Mouse (Mus musculus) MEL (cell line): ENCODE results near the gene Ptk7.

Experiments used
- CTCF ChIP-seq, 3 experiments: IDR thresholded peaks in 2 of 3; conservative IDR thresholded peaks in 1 of 3; 2 replicates each; pipeline ENCODE4 v1.5.1; 2011 to 2012; ENCODE audit warnings: low read length in 3 of 3, low read depth in 2 of 3, mild to moderate bottlenecking in 2 of 3, improper control_type of control experiment in 1 of 3, inconsistent platforms in 1 of 3, mixed read lengths in 1 of 3, moderate library complexity in 1 of 3; ENCODE audit not compliant: control insufficient read depth in 1 of 3, insufficient read depth in 1 of 3, poor library complexity in 1 of 3, severe bottlenecking in 1 of 3
- E2F4 ChIP-seq: IDR thresholded peaks from 2 replicates; pipeline ENCODE4 v1.6.1; 2011; ENCODE audit warnings: low read depth, low read length, improper control_type of control experiment, borderline replicate concordance
- EP300 ChIP-seq, 2 experiments: IDR thresholded peaks; 2 replicates each; pipeline ENCODE4 v1.6.1; 2011; ENCODE audit warnings: improper control_type of control experiment in 2 of 2, low read length in 2 of 2, low read depth in 1 of 2, mild to moderate bottlenecking in 1 of 2
- GATA1 ChIP-seq: IDR thresholded peaks from 2 replicates; pipeline ENCODE4 v1.6.1; 2011; ENCODE audit warnings: low read depth, low read length, improper control_type of control experiment
- JUND ChIP-seq: IDR thresholded peaks from 2 replicates; pipeline ENCODE4 v1.6.1; 2011; ENCODE audit warnings: low read depth, mild to moderate bottlenecking, improper control_type of control experiment, low read length
- MAX ChIP-seq: IDR thresholded peaks from 2 replicates; pipeline ENCODE4 v1.6.1; 2011; ENCODE audit warnings: low read length, improper control_type of control experiment
- MEF2A ChIP-seq: IDR thresholded peaks from 2 replicates; pipeline ENCODE4 v1.6.1; 2014; ENCODE audit warnings: low read depth, mild to moderate bottlenecking, inconsistent platforms, low read length, improper control_type of control experiment; ENCODE audit not compliant: poor library complexity, insufficient replicate concordance, severe bottlenecking; ENCODE audit errors: extremely low read depth
- NELFE ChIP-seq: IDR thresholded peaks from 2 replicates; pipeline ENCODE4 v1.6.1; 2011; ENCODE audit warnings: low read depth, low read length, improper control_type of control experiment
- NRF1 ChIP-seq: IDR thresholded peaks from 2 replicates; pipeline ENCODE4 v1.6.1; 2014; ENCODE audit warnings: low read depth, mild to moderate bottlenecking, inconsistent platforms, low read length, improper control_type of control experiment, moderate library complexity; ENCODE audit not compliant: poor library complexity, insufficient read depth, severe bottlenecking
- POLR2A ChIP-seq, 2 experiments: IDR thresholded peaks; 2 replicates each; pipeline ENCODE4 v1.6.1; 2011 to 2012; ENCODE audit warnings: low read length in 2 of 2, mild to moderate bottlenecking in 2 of 2, control low read depth in 1 of 2, improper control_type of control experiment in 1 of 2, low read depth in 1 of 2, moderate library complexity in 1 of 2; ENCODE audit not compliant: control insufficient read depth in 1 of 2, insufficient read depth in 1 of 2, poor library complexity in 1 of 2
- RAD21 ChIP-seq: IDR thresholded peaks from 2 replicates; pipeline ENCODE4 v1.6.1; 2011; ENCODE audit warnings: mild to moderate bottlenecking, low read depth, low read length, improper control_type of control experiment
- ZC3H11A ChIP-seq: IDR thresholded peaks from 2 replicates; pipeline ENCODE4 v1.6.1; 2012; ENCODE audit warnings: low read depth, mild to moderate bottlenecking, inconsistent platforms, low read length, improper control_type of control experiment
- ZMIZ1 ChIP-seq: IDR thresholded peaks from 2 replicates; pipeline ENCODE4 v1.6.1; 2012; ENCODE audit warnings: low read depth, mild to moderate bottlenecking, inconsistent platforms, low read length, improper control_type of control experiment, moderate library complexity
- ZNF384 ChIP-seq: IDR thresholded peaks from 2 replicates; pipeline ENCODE4 v1.6.1; 2012; ENCODE audit warnings: low read depth, mild to moderate bottlenecking, inconsistent platforms, low read length, improper control_type of control experiment

DNA sequence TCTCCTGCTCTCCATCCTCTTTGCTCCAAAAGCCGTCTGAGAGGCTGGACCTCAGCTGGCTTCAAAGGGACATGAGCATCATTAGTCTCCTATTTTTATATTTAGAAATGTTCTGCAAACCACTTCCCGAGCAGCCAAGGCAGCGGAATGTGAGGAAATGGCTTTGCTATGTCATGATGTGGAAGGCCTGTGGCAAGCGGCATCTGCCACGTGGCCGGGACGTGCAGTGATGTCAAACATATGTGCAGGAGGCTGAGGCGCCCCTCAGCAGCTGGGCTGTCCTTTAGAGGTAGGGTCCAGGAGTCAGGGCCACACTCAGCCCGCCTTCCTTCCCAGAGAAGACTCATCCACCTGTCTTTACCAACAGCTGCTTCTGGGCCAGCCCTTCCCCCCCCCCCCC is 27.1 kb downstream of the Ptk7 start:
- TF ChIP-seq CTCF (IDR thresholded peaks at IDR 0.05 in 2 of 3, conservative IDR thresholded peaks at IDR 0.05 in 1 of 3; ENCODE audit: control insufficient read depth in 1 of 3, insufficient read depth in 1 of 3, low read depth in 2 of 3, low read length in 3 of 3, poor library complexity in 1 of 3, severe bottlenecking in 1 of 3) = no peak
- TF ChIP-seq RAD21 = no peak
- no peak for TF ChIP-seq JUND
- no peak for TF ChIP-seq E2F4
- no peak for TF ChIP-seq EP300 (IDR thresholded peaks at IDR 0.05; ENCODE audit: low read depth in 1 of 2, low read length in 2 of 2)
- TF ChIP-seq GATA1 = no peak
- no peak for TF ChIP-seq NELFE
- TF ChIP-seq MEF2A = no peak
- TF ChIP-seq ZNF384 = no peak
- TF ChIP-seq POLR2A (IDR thresholded peaks at IDR 0.05; ENCODE audit: control insufficient read depth in 1 of 2, insufficient read depth in 1 of 2, low read depth in 1 of 2, low read length in 2 of 2, poor library complexity in 1 of 2) = no peak
- no peak for TF ChIP-seq NRF1
- no peak for TF ChIP-seq ZC3H11A
- TF ChIP-seq ZMIZ1 = no peak
- TF ChIP-seq MAX = no peak
